Mouse (Mus musculus) urinary bladder, adult 18-20 months (tissue): ENCODE data around the gene Cygb.
"Not testable (repeated sequence)": the region's sequence is repeated elsewhere in the genome, so short reads cannot be mapped to it uniquely, and the experiment has no call there.

Source experiments
- DNase-seq, 2 experiments: peaks; one replicate each; pipeline ENCODE4 v3.0.0; 2022; ENCODE audit warnings: low spot score in 2 of 2, mixed read lengths in 2 of 2

Gene Cygb

GRCm38 (mm10) chr11:116674616-116675379 lies 20.7 kb upstream of the Cygb start:
- no peak for DNase-seq

GRCm38 (mm10) chr11:116673410-116673809 lies 19.3 kb upstream of the Cygb start:
- DNase-seq: no peak

- DNase-seq: no peak
Measured at GRCm38 (mm10) chr11:116672595-116672994, 18.5 kb upstream of the Cygb start.

GRCm38 (mm10) chr11:116671845-116672434 lies 17.8 kb upstream of the Cygb start:
- no peak for DNase-seq

- peak; percentile 96 to 97 for DNase-seq
Measured at GRCm38 (mm10) chr11:116671112-116671844, 17.2 kb upstream of the Cygb start.

- DNase-seq: no peak
Measured at GRCm38 (mm10) chr11:116670386-116670785, 16.3 kb upstream of the Cygb start.

GRCm38 (mm10) chr11:116669787-116670365 lies 15.8 kb upstream of the Cygb start:
- no peak for DNase-seq

GRCm38 (mm10) chr11:116669316-116669715 lies 15.2 kb upstream of the Cygb start:
- DNase-seq: no peak

- no peak for DNase-seq
Measured at GRCm38 (mm10) chr11:116668839-116669238, 14.7 kb upstream of the Cygb start.

- DNase-seq: no peak
Measured at GRCm38 (mm10) chr11:116668381-116668825, 14.3 kb upstream of the Cygb start.

- no peak for DNase-seq
Measured at GRCm38 (mm10) chr11:116667930-116668329, 13.8 kb upstream of the Cygb start.

- DNase-seq: not testable (repeated sequence)
Measured at GRCm38 (mm10) chr11:116667012-116667411, 12.9 kb upstream of the Cygb start.

- DNase-seq: no peak
Measured at GRCm38 (mm10) chr11:116666566-116666965, 12.5 kb upstream of the Cygb start.

- DNase-seq: no peak
Measured at GRCm38 (mm10) chr11:116665289-116665688, 11.2 kb upstream of the Cygb start.

- no peak for DNase-seq
Measured at GRCm38 (mm10) chr11:116661948-116662377, 7.8 kb upstream of the Cygb start.

- DNase-seq: no peak
Measured at GRCm38 (mm10) chr11:116661291-116661947, 7.3 kb upstream of the Cygb start.

- no peak for DNase-seq
Measured at GRCm38 (mm10) chr11:116660181-116660580, 6.1 kb upstream of the Cygb start.

GRCm38 (mm10) chr11:116659027-116659621 lies 5.0 kb upstream of the Cygb start:
- no peak for DNase-seq

GRCm38 (mm10) chr11:116658238-116658637 lies 4.1 kb upstream of the Cygb start:
- no peak for DNase-seq

- peak; percentile 55 to 85 for DNase-seq
Measured at GRCm38 (mm10) chr11:116657311-116658223, 3.5 kb upstream of the Cygb start.
